Mouse (Mus musculus): ENCODE data around the gene Dync1li1.

DNA sequence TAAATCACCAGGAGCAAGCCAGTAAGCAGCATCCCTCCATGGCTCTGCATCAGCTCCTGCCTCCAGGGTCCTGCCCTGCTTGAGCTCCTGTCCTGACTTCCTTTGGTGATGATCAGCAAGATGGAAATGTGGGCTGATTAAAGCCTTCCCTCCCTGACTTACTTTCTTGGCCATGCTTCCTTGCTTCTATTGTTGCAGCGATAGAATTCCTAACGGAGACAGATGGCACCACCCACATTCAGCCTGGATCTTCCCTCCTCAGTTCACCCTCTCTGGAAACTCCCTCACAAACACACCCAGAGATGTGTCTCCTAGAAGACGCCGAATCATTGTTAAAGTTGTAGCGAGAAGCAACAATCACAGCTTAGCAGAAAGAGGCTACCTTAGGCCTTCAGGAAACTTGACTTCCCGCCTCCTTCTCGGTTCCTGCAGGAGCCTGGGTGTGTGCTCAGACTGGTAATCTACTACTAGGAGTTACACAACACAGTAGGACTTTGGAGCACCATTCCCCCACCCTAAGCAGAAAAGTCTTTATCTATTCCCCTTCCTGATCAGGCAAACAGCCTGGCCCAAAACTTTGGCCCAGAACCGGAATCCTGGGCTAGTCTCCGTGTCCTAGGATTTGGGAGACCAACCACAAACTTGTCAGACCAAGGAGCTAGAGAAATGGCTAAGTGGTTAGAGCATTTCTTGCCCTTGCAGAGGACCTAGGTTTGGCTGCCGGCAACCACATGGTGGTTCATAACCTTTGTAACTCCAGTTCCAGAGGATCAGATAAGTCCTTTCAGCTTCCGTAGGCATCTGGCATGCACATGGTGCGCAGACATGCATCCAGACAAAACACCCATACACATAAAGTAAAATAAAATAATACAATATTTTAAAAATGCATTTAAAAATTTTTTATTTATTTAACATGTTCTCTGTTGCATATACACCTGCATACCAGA lies 41.8 kb upstream of the Dync1li1 start:
- TF ChIP-seq CTCF (IDR thresholded peaks at IDR 0.05; ENCODE audit: control insufficient read depth, insufficient read depth, insufficient read length) (no peak), MYOD1 (IDR thresholded peaks at IDR 0.05; ENCODE audit: control insufficient read depth, insufficient read length, low read depth) (no peak)

Data from C2C12 (cell line).